Mouse (Mus musculus): ENCODE data around the gene Prss8. TPM values are rescaled to one million over a fixed set of nuclear protein-coding genes. Genes with fewer than 3 reads are reported as not detected.

Prss8 gene
- total and polyA plus RNA-seq, 3 experiments = 0.12 to 0.21 TPM; not detected in 1

- H3K27me3 ChIP-seq (ENCODE audit: control insufficient read depth in 1 of 2, insufficient read depth in 2 of 2, low read length in 2 of 2) = no peaks in the 10 kb centered on the region
- H3K27ac ChIP-seq (ENCODE audit: control insufficient read depth, low read depth, low read length) = no peak overlapping the region
- H3K36me3 ChIP-seq (ENCODE audit: control insufficient read depth in 1 of 2, insufficient read depth in 2 of 2, low read length in 2 of 2) = peaks cover 0 to 14% of the 10 kb centered on the region in 2 experiments; a peak in 2 of 4 replicates
- no peak overlapping the region for H3K9ac ChIP-seq (ENCODE audit: control insufficient read depth, low read depth, low read length, poor library complexity, severe bottlenecking)
- H3K4me3 ChIP-seq (ENCODE audit: control insufficient read depth in 1 of 2, insufficient read depth in 1 of 2, low read depth in 2 of 2, low read length in 2 of 2) = no peak overlapping the region
- H3K4me1 ChIP-seq (ENCODE audit: control insufficient read depth in 1 of 2, insufficient read depth in 2 of 2, low read length in 2 of 2) = peaks cover 2 to 21% of the 10 kb centered on the region in 2 experiments; a peak in 3 of 4 replicates
- no peaks in the 10 kb centered on the region for H3K9me3 ChIP-seq (replicated peaks; ENCODE audit: insufficient read depth, low read length)
- no peak for DNase-seq (ENCODE audit: low read depth, low spot score)
- TF ChIP-seq MAX (IDR thresholded peaks at IDR 0.05; ENCODE audit: low read length) (no peak), CTCF (IDR thresholded peaks at IDR 0.05 in 2 of 3, conservative IDR thresholded peaks at IDR 0.05 in 1 of 3; ENCODE audit: control insufficient read depth in 1 of 3, insufficient read depth in 1 of 3, low read depth in 2 of 3, low read length in 3 of 3, poor library complexity in 1 of 3, severe bottlenecking in 1 of 3) (peak; percentile 13 to 30 (median 20); a peak in 2 of 6 replicates)
- peaks cover 1% of the 10 kb centered on the region; the same call in 1 of the 2 replicates for H3K79me2 ChIP-seq (ENCODE audit: control insufficient read depth, insufficient read depth, low read length, poor library complexity)
These were observed 2.5 kb upstream of the Prss8 start for GRCm38 (mm10) chr7:127932273-127933031.

GRCm38 (mm10) chr7:127931351-127932135, 1.6 kb upstream of the Prss8 start:
- Histone ChIP-seq H3K9ac (ENCODE audit: control insufficient read depth, low read depth, low read length, poor library complexity, severe bottlenecking) (no peak overlapping the region), H3K27me3 (ENCODE audit: control insufficient read depth in 1 of 2, insufficient read depth in 2 of 2, low read length in 2 of 2) (no peaks in the 10 kb centered on the region), H3K27ac (ENCODE audit: control insufficient read depth, low read depth, low read length) (no peak overlapping the region), H3K9me3 (replicated peaks; ENCODE audit: insufficient read depth, low read length) (no peaks in the 10 kb centered on the region), H3K79me2 (ENCODE audit: control insufficient read depth, insufficient read depth, low read length, poor library complexity) (peaks cover 1% of the 10 kb centered on the region; the same call in 1 of the 2 replicates), H3K36me3 (ENCODE audit: control insufficient read depth in 1 of 2, insufficient read depth in 2 of 2, low read length in 2 of 2) (peaks cover 0 to 14% of the 10 kb centered on the region in 2 experiments; a peak in 2 of 4 replicates), H3K4me3 (ENCODE audit: control insufficient read depth in 1 of 2, insufficient read depth in 1 of 2, low read depth in 2 of 2, low read length in 2 of 2) (no peak overlapping the region), H3K4me1 (ENCODE audit: control insufficient read depth in 1 of 2, insufficient read depth in 2 of 2, low read length in 2 of 2) (peaks cover 2 to 21% of the 10 kb centered on the region in 2 experiments; a peak in 3 of 4 replicates)
- DNase-seq (ENCODE audit: low read depth, low spot score) = no peak
- TF ChIP-seq ZKSCAN1 (IDR thresholded peaks at IDR 0.05; ENCODE audit: low read depth, low read length) (no peak), MXI1 (IDR thresholded peaks at IDR 0.05; ENCODE audit: low read depth, low read length) (no peak), NELFE (IDR thresholded peaks at IDR 0.05; ENCODE audit: low read depth, low read length) (no peak), MYB (IDR thresholded peaks at IDR 0.05; ENCODE audit: low read depth, low read length) (no peak)

GRCm38 (mm10) chr7:127930636-127931035, 732 bp upstream of the Prss8 start:
- Histone ChIP-seq H3K79me2 (ENCODE audit: control insufficient read depth, insufficient read depth, low read length, poor library complexity) (no peaks in the 10 kb centered on the region; the same call in 1 of the 2 replicates), H3K9me3 (replicated peaks; ENCODE audit: insufficient read depth, low read length) (no peaks in the 10 kb centered on the region), H3K4me3 (ENCODE audit: control insufficient read depth in 1 of 2, insufficient read depth in 1 of 2, low read depth in 2 of 2, low read length in 2 of 2) (no peak overlapping the region), H3K36me3 (ENCODE audit: control insufficient read depth in 1 of 2, insufficient read depth in 2 of 2, low read length in 2 of 2) (peaks cover 0 to 11% of the 10 kb centered on the region in 2 experiments; a peak in 3 of 4 replicates), H3K27me3 (ENCODE audit: control insufficient read depth in 1 of 2, insufficient read depth in 2 of 2, low read length in 2 of 2) (no peaks in the 10 kb centered on the region), H3K9ac (ENCODE audit: control insufficient read depth, low read depth, low read length, poor library complexity, severe bottlenecking) (no peak overlapping the region), H3K27ac (ENCODE audit: control insufficient read depth, low read depth, low read length) (no peak overlapping the region), H3K4me1 (ENCODE audit: control insufficient read depth in 1 of 2, insufficient read depth in 2 of 2, low read length in 2 of 2) (peaks cover 2 to 21% of the 10 kb centered on the region in 2 experiments; a peak in 3 of 4 replicates)
- no peak for DNase-seq (ENCODE audit: low read depth, low spot score)
- TF ChIP-seq CTCF (IDR thresholded peaks at IDR 0.05 in 2 of 3, conservative IDR thresholded peaks at IDR 0.05 in 1 of 3; ENCODE audit: control insufficient read depth in 1 of 3, insufficient read depth in 1 of 3, low read depth in 2 of 3, low read length in 3 of 3, poor library complexity in 1 of 3, severe bottlenecking in 1 of 3) (no peak), ZNF384 (IDR thresholded peaks at IDR 0.05; ENCODE audit: low read depth, low read length) (no peak), MAZ (IDR thresholded peaks at IDR 0.05; ENCODE audit: low read depth, low read length) (no peak), RCOR1 (IDR thresholded peaks at IDR 0.05; ENCODE audit: low read depth, low read length) (no peak), HCFC1 (IDR thresholded peaks at IDR 0.05; ENCODE audit: low read depth, low read length) (no peak), POLR2AphosphoS2 (IDR thresholded peaks at IDR 0.05; ENCODE audit: low read length) (no peak), E2F4 (IDR thresholded peaks at IDR 0.05; ENCODE audit: borderline replicate concordance, low read depth, low read length) (no peak), GATA1 (IDR thresholded peaks at IDR 0.05; ENCODE audit: low read depth, low read length) (no peak), CHD1 (IDR thresholded peaks at IDR 0.05; ENCODE audit: low read depth, low read length) (no peak), SIN3A (IDR thresholded peaks at IDR 0.05; ENCODE audit: low read length) (no peak), RAD21 (IDR thresholded peaks at IDR 0.05; ENCODE audit: low read depth, low read length) (no peak), CHD2 (IDR thresholded peaks at IDR 0.05; ENCODE audit: low read length) (no peak), TCF12 (IDR thresholded peaks at IDR 0.05; ENCODE audit: low read depth, low read length) (no peak), JUND (IDR thresholded peaks at IDR 0.05; ENCODE audit: low read depth, low read length) (no peak), BHLHE40 (IDR thresholded peaks at IDR 0.05; ENCODE audit: borderline replicate concordance, low read depth, low read length) (no peak), ZMIZ1 (IDR thresholded peaks at IDR 0.05; ENCODE audit: low read depth, low read length) (no peak), TBP (IDR thresholded peaks at IDR 0.05; ENCODE audit: low read depth, low read length) (no peak), MEF2A (IDR thresholded peaks at IDR 0.05; ENCODE audit: extremely low read depth, insufficient replicate concordance, low read depth, low read length, poor library complexity, severe bottlenecking) (no peak)
